Mouse (Mus musculus): ENCODE data around the gene Rae1.

Rae1 gene

GRCm38 (mm10) chr2:172999630-173000284, at the start of gene Rae1:
Gene Rae1, plus strand, starts transcription at chr2:173000117.
- peak; percentile 100 for DNase-seq (ENCODE audit: low read depth, low spot score)

DNA sequence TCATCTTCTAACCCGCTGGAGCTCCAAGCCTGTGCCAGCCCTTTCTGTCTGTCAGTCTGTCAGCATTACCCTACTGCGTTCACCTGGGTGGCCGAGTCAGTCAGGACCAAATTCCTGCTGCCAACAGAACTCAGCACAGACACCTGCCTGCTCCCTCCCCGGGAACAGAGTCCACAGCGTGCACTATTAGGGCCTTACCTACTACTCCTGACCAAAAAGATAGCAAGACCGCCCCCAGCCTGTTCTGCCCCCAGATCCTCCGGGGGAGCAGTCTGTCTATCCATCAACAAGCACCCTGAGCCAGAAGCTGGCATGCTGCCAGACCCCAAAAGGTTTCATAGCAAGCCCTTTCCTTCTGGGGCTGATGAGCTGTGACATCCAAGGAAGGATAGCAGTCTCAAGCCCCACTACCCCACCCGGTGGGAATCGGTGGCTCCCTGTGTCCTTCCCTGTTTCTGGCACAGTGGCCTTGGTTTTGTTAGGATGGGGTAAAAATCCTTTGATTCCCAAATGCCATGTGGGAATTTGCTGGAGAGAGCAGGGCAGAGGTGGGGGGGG, 49.7 kb upstream of the Rae1 start:
- no peak for DNase-seq (ENCODE audit: low read depth, low spot score)

GRCm38 (mm10) chr2:172950722-172951121, 49.2 kb upstream of the Rae1 start:
- no peak for DNase-seq (ENCODE audit: low read depth, low spot score)

- peak; percentile 25 for DNase-seq (ENCODE audit: low read depth, low spot score)
Measured at GRCm38 (mm10) chr2:172951976-172952375, 47.9 kb upstream of the Rae1 start.

DNA sequence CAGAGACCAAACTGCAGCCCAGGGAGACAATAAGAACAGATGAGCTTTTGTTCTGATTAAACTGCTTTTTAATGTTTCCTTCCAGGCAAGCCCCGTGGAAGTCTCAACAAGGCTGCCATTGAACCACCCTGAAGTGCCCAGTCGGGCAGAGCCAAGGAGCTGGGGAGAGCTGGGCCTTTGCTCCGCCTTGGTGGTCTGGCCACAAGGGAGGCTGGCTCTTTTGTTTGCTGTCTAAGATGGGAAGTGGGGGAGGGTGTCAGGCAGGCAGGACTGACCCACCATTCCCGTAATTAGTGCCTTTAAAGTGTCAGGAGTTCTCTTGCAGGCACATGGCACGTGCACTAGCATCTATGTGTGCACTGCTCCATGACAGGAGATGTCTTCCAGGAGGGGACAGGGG, 41.3 kb upstream of the Rae1 start:
- no peak for DNase-seq (ENCODE audit: low read depth, low spot score)

DNA sequence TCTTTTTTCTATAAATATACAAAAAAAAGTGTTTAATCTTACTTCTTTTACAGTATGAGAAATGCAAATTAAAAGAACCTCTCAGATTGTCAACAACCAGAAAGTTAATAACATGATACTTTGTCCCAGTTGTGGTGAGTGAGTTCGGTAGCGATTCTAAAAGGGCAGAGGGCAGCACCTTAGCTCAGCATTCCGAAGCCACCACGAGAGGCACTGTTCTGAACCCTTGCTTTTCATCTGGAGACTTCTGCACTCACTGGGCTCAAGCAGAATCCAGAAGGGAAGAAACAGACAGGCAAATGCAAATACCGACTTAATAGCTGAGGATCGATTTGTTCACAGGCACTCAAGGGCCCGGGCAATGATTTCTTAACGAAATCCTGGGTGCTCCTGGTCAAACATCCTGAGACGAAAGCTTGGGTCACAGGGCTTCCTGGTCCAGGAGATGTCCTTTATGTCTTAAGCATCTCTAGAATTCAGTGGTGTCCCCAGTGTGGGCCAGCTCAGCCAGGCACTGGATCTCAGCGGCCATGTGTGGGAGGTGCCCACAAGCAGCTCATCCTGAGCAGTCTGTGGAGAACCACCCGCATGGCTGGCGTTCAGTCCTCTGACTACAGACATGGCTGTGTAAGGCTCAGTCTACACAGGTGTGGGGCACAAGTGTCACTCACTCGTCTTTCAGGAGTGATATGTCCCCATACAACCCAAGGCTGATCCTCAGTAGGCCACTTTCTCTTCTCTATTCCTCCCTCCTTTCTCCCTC, 40.7 kb upstream of the Rae1 start:
- DNase-seq (ENCODE audit: low read depth, low spot score) = no peak

DNA sequence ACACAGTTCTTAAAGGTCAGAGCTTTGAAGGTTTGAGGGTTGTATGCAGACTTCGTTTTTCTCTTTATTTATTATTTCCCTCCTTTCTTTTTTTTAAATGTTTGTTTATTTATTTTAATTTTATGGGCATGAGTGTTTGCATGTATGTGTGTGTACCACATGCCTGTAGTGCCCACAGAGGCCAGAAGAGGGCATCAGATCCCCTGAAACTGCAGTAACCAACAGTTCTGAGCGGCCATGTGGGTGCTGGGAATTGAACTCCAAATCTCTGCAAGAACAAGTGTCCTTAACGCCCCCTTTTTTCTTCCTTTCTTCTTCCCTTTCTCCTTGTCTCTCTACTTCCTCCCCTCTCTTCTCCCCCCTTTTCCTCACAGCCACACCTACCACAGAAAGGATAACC, 39.6 kb upstream of the Rae1 start:
- DNase-seq (ENCODE audit: low read depth, low spot score) = peak; percentile 35

- no peak for DNase-seq (ENCODE audit: low read depth, low spot score)
Measured at GRCm38 (mm10) chr2:172961211-172961610, 38.7 kb upstream of the Rae1 start.

DNA sequence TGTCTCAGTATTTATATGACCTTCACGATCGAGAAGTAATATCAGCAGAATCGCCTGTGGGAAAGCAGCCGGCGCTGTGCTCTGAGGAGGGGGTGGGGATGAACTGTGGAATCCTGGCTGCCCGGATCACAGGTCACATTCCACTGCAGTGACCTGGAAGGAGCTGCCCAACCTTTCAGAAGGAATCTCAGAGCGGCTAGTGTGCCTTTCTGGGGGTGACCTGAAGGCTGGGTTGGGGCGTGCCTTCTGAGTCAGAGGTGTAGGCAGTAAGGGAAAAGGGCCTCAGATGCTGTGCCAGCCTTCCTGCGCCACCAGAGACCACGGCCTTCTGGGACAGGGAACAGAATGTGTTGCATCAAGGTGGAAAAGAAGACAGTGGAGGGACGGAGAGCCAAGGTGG, 34.7 kb upstream of the Rae1 start:
- DNase-seq (ENCODE audit: low read depth, low spot score) = no peak

- peak; percentile 51 for DNase-seq (ENCODE audit: low read depth, low spot score)
Measured at GRCm38 (mm10) chr2:172966480-172966879, 33.4 kb upstream of the Rae1 start.

DNA sequence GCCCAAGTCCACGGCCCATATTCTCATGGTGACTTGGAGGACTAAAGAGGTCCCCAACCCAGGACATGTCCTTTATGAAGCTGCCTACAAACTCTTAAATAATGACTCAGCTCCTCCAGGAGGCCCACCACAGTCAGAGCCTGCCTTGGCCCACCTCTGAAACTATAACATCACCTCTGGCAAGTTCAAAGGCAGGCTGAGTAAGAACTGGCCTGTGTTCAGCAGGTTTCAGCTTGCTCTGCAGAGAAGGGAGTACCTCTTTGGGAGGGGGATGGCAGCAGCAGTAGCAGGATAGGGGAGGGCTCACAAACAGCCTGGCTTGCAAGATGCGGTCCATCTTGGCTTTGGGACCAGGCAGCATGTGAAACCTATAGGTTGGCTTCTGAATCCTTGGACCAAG, 28.1 kb upstream of the Rae1 start:
- no peak for DNase-seq (ENCODE audit: low read depth, low spot score)

DNA sequence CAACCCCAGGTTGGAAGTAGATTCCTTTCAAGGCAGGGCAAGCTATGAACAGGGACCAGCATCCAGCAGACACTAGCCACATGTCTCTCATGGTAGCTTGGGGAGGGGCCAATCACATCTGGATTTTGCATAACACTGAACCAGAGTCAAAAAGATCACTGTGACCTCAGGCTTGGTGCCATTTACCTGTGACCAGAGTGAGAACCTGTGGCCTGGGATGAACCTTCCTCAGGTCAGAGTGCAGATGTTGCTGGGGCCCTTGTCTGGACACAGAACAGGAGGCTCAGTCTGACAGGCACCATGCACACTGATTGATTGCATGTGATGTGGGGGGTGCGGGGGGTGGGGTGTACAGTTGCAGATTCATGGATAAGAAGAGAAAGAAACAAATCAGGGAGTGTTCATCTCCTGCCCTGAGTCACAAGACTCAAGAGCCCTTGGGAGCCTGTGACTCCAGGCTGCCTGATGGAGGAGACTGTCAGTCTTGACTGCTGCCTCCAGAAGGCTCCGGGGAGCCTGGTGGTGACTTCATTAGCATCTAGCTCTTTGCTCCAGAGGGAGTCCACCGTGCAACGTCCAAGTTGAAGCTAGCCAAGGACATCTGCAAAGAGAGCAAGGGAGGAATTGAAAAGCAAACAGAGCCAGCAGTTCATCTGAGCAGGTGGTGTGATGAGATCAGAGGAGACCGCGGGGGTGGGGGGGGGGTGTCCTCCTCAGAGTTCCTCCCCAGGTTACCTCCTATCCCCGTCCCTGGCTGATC, 25.9 kb upstream of the Rae1 start:
- DNase-seq (ENCODE audit: low read depth, low spot score) = no peak

GRCm38 (mm10) chr2:172974701-172975100, 25.2 kb upstream of the Rae1 start:
- no peak for DNase-seq (ENCODE audit: low read depth, low spot score)

GRCm38 (mm10) chr2:172975159-172975558, 24.8 kb upstream of the Rae1 start:
- DNase-seq (ENCODE audit: low read depth, low spot score) = no peak

DNA sequence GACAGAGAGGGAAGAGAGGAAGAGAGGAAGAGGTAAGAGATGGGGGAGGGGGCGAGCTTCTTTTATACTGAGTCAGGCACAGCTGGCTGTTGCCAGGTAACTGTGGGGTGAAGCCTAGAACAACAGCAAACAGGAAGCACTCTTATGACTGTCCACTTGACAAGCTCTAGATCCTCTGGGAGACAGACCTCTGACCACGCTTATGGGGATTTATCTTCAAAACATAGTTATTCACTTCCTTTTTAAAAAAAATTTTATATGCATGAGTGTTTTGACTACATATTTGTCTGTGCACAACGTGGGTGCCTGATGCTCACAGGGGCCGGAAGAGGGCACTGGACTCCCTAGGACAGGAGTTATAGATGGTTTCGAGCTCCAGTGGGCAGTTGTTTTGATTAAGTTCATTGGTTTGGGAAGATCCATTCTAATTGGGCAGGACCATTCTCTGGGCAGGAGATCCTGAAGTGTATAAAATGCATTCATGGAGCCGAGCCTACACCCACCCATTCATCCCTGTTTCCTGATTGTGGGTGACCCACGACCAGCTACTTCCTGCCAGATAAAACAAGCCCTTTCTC, 23.2 kb upstream of the Rae1 start:
- peak; percentile 66 for DNase-seq (ENCODE audit: low read depth, low spot score)

DNA sequence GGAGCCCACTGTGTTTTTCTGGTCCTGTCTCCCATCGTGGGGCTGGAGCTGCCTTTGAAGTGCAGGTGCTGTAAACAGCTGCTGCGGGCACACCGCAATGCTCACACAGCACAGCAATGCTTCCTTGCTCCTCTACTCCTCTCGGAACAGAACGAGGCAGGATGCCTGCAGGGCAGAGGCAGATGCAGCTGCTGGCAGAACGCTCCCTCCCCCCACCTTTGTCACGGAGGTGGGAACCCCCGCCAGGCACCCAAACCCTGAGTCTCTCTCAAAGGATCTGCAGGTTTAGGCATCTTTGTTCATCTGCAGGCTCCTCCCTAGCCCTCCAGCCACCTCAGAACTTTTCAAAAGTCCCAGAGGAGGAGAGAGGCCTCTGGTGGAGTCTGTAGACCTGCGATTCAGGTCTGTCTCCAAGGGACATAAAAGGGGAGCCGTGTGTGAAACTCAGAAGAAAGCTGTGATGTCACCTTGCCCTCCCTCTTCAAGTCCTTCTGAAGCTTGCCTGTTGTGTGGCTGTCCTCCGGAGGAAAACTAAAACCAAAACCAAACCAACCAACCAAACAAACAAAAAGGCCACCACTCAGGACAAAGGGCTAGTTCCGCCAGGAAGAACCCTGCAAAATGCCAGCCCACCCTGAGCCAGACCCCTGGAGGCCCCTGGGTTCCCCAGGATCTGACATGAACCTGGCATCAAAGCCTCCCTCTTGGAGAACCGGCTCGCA, 22.3 kb upstream of the Rae1 start, which contains the start of gene Spo11:
TSS of gene Spo11 (plus strand) at position 292 of the 722 bp plus-strand sequence.
- DNase-seq (ENCODE audit: low read depth, low spot score) = peak; percentile 82

GRCm38 (mm10) chr2:172978131-172978633, 21.7 kb upstream of the Rae1 start:
- DNase-seq (ENCODE audit: low read depth, low spot score) = peak; percentile 58

GRCm38 (mm10) chr2:172979666-172980345, 20.1 kb upstream of the Rae1 start:
- no peak for DNase-seq (ENCODE audit: low read depth, low spot score)

GRCm38 (mm10) chr2:172982776-172983561, 16.9 kb upstream of the Rae1 start:
- no peak for DNase-seq (ENCODE audit: low read depth, low spot score)

Measured in CD4-positive, CD25-positive, alpha-beta regulatory T cell, adult 2 months (primary cell).